Mouse (Mus musculus) layer of hippocampus, postnatal 14 days (tissue): ENCODE results near the gene Piwil1. TPM values are rescaled to one million over a fixed set of nuclear protein-coding genes. Genes with fewer than 3 reads are reported as not detected.

Experiments used
- DNase-seq, 2 experiments: peaks; one replicate each; pipeline ENCODE4 v3.0.0; 2021 to 2022; ENCODE audit warnings: low spot score in 2 of 2, mixed read lengths in 1 of 2
- long read RNA-seq, 2 experiments: library from polyadenylated mRNA; stranded (forward); transcript quantifications; one replicate each; pipeline ENCODE4 v2.0.0; 2021
- total RNA-seq, 2 experiments: library from RNA; stranded (reverse); gene quantifications; 2 replicates each; pipeline ENCODE4 v1.2.3; 2021

Gene Piwil1
- total RNA-seq, result under 1 TPM in 1 of 2 experiments, not detected in 1; 0.21 TPM
- long read RNA-seq, experiment 1, result 0 reads
- long read RNA-seq, experiment 2, result 0 reads

GRCm38 (mm10) chr5:128702224-128702623 lies at the start of gene Piwil1:
Gene Piwil1 (plus strand): TSS chr5:128702524.
- DNase-seq, result no peak

GRCm38 (mm10) chr5:128656496-128657135 lies 45.7 kb upstream of the Piwil1 start:
- DNase-seq, result no peak

- no peak for DNase-seq
These were observed 42.2 kb upstream of the Piwil1 start for GRCm38 (mm10) chr5:128660101-128660500.

- no peak for DNase-seq
These were observed 39.4 kb upstream of the Piwil1 start for GRCm38 (mm10) chr5:128662881-128663280.

GRCm38 (mm10) chr5:128663976-128664375 lies 38.3 kb upstream of the Piwil1 start:
- no peak for DNase-seq

GRCm38 (mm10) chr5:128665045-128665444 lies 37.3 kb upstream of the Piwil1 start:
- peak in 1 of 2 experiments; percentile 6 for DNase-seq

- DNase-seq, result peak; percentile 16 to 33
These were observed 35.0 kb upstream of the Piwil1 start for GRCm38 (mm10) chr5:128667303-128667702.

GRCm38 (mm10) chr5:128674124-128674523 lies 28.2 kb upstream of the Piwil1 start:
- DNase-seq, result no peak

- no peak for DNase-seq
These were observed 25.0 kb upstream of the Piwil1 start for GRCm38 (mm10) chr5:128677373-128677772.

GRCm38 (mm10) chr5:128677861-128678260 lies 24.5 kb upstream of the Piwil1 start:
- DNase-seq, result no peak

- DNase-seq, result no peak
These were observed 20.9 kb upstream of the Piwil1 start for GRCm38 (mm10) chr5:128681456-128681855.

GRCm38 (mm10) chr5:128684192-128684591 lies 18.1 kb upstream of the Piwil1 start:
- DNase-seq, result no peak

GRCm38 (mm10) chr5:128684621-128685020 lies 17.7 kb upstream of the Piwil1 start:
- DNase-seq, result no peak

- DNase-seq, result no peak
These were observed 15.2 kb upstream of the Piwil1 start for GRCm38 (mm10) chr5:128687139-128687538.

- no peak for DNase-seq
These were observed 8.2 kb upstream of the Piwil1 start for GRCm38 (mm10) chr5:128694107-128694506.

GRCm38 (mm10) chr5:128694611-128695325 lies 7.6 kb upstream of the Piwil1 start:
- no peak for DNase-seq

- DNase-seq, result no peak
These were observed 5.5 kb upstream of the Piwil1 start for GRCm38 (mm10) chr5:128696824-128697223.

- no peak for DNase-seq
These were observed 1.6 kb upstream of the Piwil1 start for GRCm38 (mm10) chr5:128700716-128701115.

- no peak for DNase-seq
These were observed 1.4 kb downstream of the Piwil1 start for GRCm38 (mm10) chr5:128703688-128704087.

GRCm38 (mm10) chr5:128704134-128704904 lies 2.0 kb downstream of the Piwil1 start:
- no peak for DNase-seq

GRCm38 (mm10) chr5:128706467-128706866 lies 4.1 kb downstream of the Piwil1 start:
- no peak for DNase-seq

- DNase-seq, result no peak
These were observed 4.9 kb downstream of the Piwil1 start for GRCm38 (mm10) chr5:128707271-128707670.
